Mouse (Mus musculus): ENCODE data around the gene Ttll12. TPM values are rescaled to one million over a fixed set of nuclear protein-coding genes. Genes with fewer than 3 reads are reported as not detected.

The Ttll12 gene
- total RNA-seq, 4 experiments from 2014 or later = 9.5 to 13.3 (median 11.7) TPM

DNA sequence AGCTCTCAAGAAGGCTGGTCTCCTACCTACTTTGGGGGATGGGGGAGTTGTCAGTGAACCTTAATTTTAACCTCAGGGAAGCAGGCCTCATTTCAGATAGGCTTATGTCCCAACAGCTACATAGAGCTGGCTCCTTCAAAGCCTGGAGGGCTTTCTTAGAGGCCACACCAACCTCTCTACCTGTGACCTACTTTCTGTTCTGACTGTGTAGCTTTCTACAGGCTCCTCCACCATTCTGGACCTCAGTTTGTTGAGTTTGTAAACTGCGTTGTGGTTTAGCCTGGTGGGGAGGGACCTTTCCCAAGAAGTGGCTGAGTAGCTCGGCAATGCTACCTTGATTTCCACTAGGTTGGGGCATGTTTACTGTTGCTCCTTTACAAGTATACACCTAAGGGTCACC is 67.2 kb downstream of the Ttll12 start:
- DNase-seq (ENCODE audit: low spot score in 2 of 2) = no peak

DNA sequence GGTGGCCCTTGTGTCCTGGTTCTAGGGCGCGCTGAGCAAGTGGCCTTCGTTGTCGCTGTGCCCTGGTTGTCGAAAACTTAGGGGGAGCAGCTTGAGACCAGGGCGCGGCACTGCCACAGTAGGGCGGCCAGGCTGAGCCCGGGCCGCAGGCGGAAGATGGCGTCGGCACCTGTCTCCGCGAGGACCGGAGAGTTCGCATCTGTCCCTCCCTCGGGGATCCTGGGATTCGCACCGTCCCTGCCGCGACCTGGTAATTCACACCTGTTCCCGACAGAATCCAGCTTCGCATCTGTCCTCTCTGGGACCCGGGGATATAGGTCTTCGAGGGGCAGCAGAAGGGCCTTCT is 67.9 kb downstream of the Ttll12 start:
- no peak for DNase-seq (ENCODE audit: low spot score in 2 of 2)

DNA sequence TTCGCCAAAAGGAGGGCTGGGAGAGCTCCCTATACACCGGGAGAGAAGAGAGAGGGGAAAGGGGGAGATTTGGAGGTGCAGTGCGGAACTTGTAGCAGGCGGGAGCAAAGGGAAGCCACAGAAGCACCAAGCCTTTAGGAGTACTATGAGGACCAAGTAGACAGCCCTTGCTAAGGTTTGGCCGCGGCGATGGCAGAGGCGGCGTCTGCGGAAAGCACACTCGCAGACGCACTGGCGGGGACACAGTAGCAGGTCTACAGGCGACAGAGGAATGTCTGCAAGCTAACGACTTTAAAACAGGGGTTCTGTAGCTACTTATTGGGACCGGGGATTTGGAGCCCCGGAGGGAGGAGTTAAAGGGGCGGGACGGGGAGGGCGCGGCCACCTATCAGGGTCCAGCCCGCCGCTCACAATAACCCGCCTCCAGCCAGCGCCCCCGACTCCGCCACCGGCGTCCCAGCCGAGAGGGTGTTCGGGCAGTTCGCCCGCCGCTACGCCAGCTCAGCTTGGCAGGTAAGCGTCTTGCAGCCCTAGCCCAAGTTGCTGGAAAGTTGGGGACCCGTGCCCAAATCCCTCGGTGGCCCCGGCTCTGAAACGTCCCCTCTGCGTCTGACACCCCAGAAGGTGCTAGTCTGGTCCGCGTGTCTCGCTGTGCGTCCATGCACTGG is 68.4 kb downstream of the Ttll12 start, which contains the start of gene Bik:
Gene Bik (plus strand): TSS at position 439 of the 668 bp plus-strand sequence.
- DNase-seq (ENCODE audit: low spot score in 2 of 2) = no peak

Other genes starting within 250 kb of the Ttll12 start
- 10 to 100 TPM; 16.1 to 23.7 (median 20.0) TPM for gene Arfgap3, start 244.9 kb downstream of the Ttll12 start, total RNA-seq (2022)
- 100 to 1,000 TPM in 3 of 4 experiments, 10 to 100 TPM in 1; 95.2 to 112 (median 106) TPM for gene Pacsin2, start 130.6 kb downstream of the Ttll12 start, total RNA-seq (2022)
- gene Ttll1, start 84.3 kb downstream of the Ttll12 start, total RNA-seq (2022) = 10 to 100 TPM; 32.0 to 40.0 (median 36.2) TPM
- under 1 TPM in 3 of 4 experiments, not detected in 1; 0.40 to 0.66 (median 0.47) TPM for gene Bik, start 68.3 kb downstream of the Ttll12 start, total RNA-seq (2022)
- gene Tspo, start 31.6 kb downstream of the Ttll12 start, total RNA-seq (2022) = 10 to 100 TPM in 2 of 4 experiments, 1 to 10 TPM in 2; 7.0 to 23.0 (median 12.5) TPM
- 10 to 100 TPM; 24.6 to 28.3 (median 26.9) TPM for gene Mcat, start 31.4 kb downstream of the Ttll12 start, total RNA-seq (2022)
- gene Scube1, start 129.9 kb upstream of the Ttll12 start, total RNA-seq (2022) = 10 to 100 TPM; 17.6 to 18.5 (median 18.2) TPM
- gene Mpped1, start 184.3 kb upstream of the Ttll12 start, total RNA-seq (2022) = 100 to 1,000 TPM; 164 to 204 (median 185) TPM